Mouse (Mus musculus) subcutaneous adipose tissue, adult 2 months (tissue): ENCODE results near the gene Acer1. TPM values are rescaled to one million over a fixed set of nuclear protein-coding genes. Genes with fewer than 3 reads are reported as not detected.

Source experiments
- polyA plus RNA-seq: library from polyadenylated mRNA; depleted of rRNA; stranded (reverse); fragments of >200 nt; gene quantifications from 2 replicates; pipeline ENCODE4 v1.2.3, GENCODE M21; 2012; ENCODE audit warnings: low replicate concordance; rRNA removed

Gene Acer1
- polyA plus RNA-seq: 0.09 TPM in 1 of 2 replicates, not detected in the other

DNA sequence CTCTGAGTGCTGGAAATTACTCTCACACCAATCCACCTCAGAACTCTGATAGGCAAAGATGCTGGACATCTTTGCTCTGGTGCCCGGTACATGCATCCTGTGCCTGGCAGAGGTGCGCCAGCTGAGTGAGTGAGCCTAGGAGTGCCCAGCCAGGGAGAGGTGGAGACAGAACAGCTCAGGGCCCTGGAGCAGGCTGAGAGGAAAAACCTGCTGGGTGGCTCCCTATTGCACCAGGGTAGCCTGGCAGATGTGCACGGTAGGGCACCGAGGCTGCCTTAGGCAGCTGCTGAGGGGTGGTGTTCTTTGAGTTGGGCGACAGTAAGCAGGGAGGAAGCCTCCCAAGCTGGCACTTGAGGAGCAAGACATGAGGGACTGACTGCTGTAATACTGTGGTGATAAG is at the start of gene Acer1:
Gene Acer1, minus strand, starts transcription at position 114 of the 400 bp plus-strand sequence.

GRCm38 (mm10) chr17:57030931-57031660 is 49.2 kb upstream of the Acer1 start, which contains the start of gene Khsrp:
Gene Khsrp (minus strand): TSS chr17:57031522.

GRCm38 (mm10) chr17:57011236-57012141 is 29.6 kb upstream of the Acer1 start, which contains the start of the genes Gtf2f1 and Gm17949:
Gene Gtf2f1 (minus strand): TSS chr17:57011288.
Gene Gm17949 (plus strand): TSS chr17:57011469.

GRCm38 (mm10) chr17:56999968-57000609 is 18.2 kb upstream of the Acer1 start, which contains the start of gene Pspn:
Gene Pspn (minus strand): TSS chr17:57000018.

DNA sequence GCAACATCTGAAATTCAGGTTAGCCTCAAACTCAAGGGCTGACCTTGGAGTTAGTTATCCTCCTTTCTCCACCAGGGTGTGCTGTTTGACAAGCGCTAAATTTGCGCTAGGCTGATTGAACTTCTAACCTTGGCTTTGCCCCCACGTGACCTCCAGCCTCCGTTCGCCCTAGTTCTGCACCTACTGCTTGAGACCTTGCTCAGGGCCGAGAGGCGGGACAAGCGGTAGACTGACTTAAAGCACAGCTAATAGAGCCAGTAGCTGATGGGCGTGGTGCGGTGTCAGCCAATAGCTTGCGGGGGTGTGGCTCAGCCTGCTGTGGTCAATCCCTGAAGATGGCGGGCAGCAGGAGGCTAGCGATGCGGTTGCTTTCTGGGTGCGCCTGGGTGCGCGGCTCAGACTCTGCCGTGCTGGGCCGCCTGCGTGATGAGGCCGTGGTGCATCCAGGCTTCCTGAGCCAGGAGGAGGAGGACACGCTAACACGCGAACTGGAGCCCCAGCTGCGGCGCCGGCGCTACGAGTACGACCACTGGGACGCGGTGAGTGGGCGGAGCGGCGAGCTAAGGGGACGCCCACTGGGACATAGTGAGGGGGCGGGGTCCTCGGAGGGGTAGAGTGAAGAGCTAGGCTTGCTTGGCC is 15.2 kb upstream of the Acer1 start, which contains the start of gene Alkbh7:
Gene Alkbh7, plus strand, starts transcription at position 311 of the 639 bp plus-strand sequence.

GRCm38 (mm10) chr17:56990115-56990746 is 8.3 kb upstream of the Acer1 start, which contains the start of gene Clpp:
Gene Clpp (plus strand): TSS chr17:56990305.

GRCm38 (mm10) chr17:56935363-56936131 is 46.4 kb downstream of the Acer1 start, which contains the start of gene Mllt1:
Gene Mllt1 (minus strand): TSS chr17:56935415.

Other genes starting within 250 kb of the Acer1 start
- gene Nrtn, start 224.6 kb downstream of the Acer1 start, polyA plus RNA-seq: 2.3 and 32.0 TPM in 2 replicates
- gene Dus3l, start 217.4 kb downstream of the Acer1 start, polyA plus RNA-seq: 49.9 and 90.2 TPM in 2 replicates
- gene Prr22, start 211.9 kb downstream of the Acer1 start, polyA plus RNA-seq: 0.83 and 2.1 TPM in 2 replicates
- 13.1 and 38.2 TPM in 2 replicates for gene Rfx2, start 151.1 kb downstream of the Acer1 start, polyA plus RNA-seq
- gene Acsbg2, start 107.7 kb downstream of the Acer1 start, polyA plus RNA-seq: not detected in 2 replicates
- 0.09 and 0.19 TPM in 2 replicates for gene 1700061G19Rik, start 106.6 kb downstream of the Acer1 start, polyA plus RNA-seq
- 39.4 and 72.8 TPM in 2 replicates for gene Mllt1, start 46.7 kb downstream of the Acer1 start, polyA plus RNA-seq
- gene Clpp, start 8.2 kb upstream of the Acer1 start, polyA plus RNA-seq: 192 and 198 TPM in 2 replicates
- 27.3 and 34.3 TPM in 2 replicates for gene Alkbh7, start 15.2 kb upstream of the Acer1 start, polyA plus RNA-seq
- gene Pspn, start 17.9 kb upstream of the Acer1 start, polyA plus RNA-seq: not detected in 2 replicates
- gene Gtf2f1, start 29.2 kb upstream of the Acer1 start, polyA plus RNA-seq: 22.9 and 36.9 TPM in 2 replicates
- 0.19 TPM in 1 of 2 replicates, not detected in the other for gene Gm17949, start 29.3 kb upstream of the Acer1 start, polyA plus RNA-seq
- 47.4 and 97.3 TPM in 2 replicates for gene Khsrp, start 49.4 kb upstream of the Acer1 start, polyA plus RNA-seq
- 0.45 TPM in 1 of 2 replicates, not detected in the other for gene Slc25a41, start 59.5 kb upstream of the Acer1 start, polyA plus RNA-seq
- gene Crb3, start 77.0 kb upstream of the Acer1 start, polyA plus RNA-seq: 0.86 and 20.5 TPM in 2 replicates
- 95.0 and 96.1 TPM in 2 replicates for gene Slc25a23, start 77.7 kb upstream of the Acer1 start, polyA plus RNA-seq
- gene Dennd1c, start 96.4 kb upstream of the Acer1 start, polyA plus RNA-seq: 10.5 and 12.6 TPM in 2 replicates
- 6.0 and 22.0 TPM in 2 replicates for gene Tubb4a, start 105.7 kb upstream of the Acer1 start, polyA plus RNA-seq
- 2.0 and 5.2 TPM in 2 replicates for gene Tnfsf9, start 123.2 kb upstream of the Acer1 start, polyA plus RNA-seq
- not detected in 2 replicates for gene Cd70, start 167.7 kb upstream of the Acer1 start, polyA plus RNA-seq
- 0.43 and 1.8 TPM in 2 replicates for gene Tnfsf14, start 212.1 kb upstream of the Acer1 start, polyA plus RNA-seq
- gene C3, start 246.0 kb upstream of the Acer1 start, polyA plus RNA-seq: 481 and 636 TPM in 2 replicates